Mouse (Mus musculus) limb, embryonic 10.5 days (tissue): ENCODE measurements around the gene Zic2. TPM values are rescaled to one million over a fixed set of nuclear protein-coding genes. Genes with fewer than 3 reads are reported as not detected.
"Not testable (repeated sequence)": the region's sequence is repeated elsewhere in the genome, so short reads cannot be mapped to it uniquely, and the experiment has no call there.

Experiments
- DNase-seq: peaks from one replicate; pipeline ENCODE4 v3.0.0-alpha.2; 2017; ENCODE audit warnings: low spot score
- H3K27ac ChIP-seq: fragments of 300-500 bp; sonication (generic); 2 replicates; pipeline ENCODE4 v1.5.1; 2016; ENCODE audit warnings: mild to moderate bottlenecking
- H3K27me3 ChIP-seq: fragments of 300-500 bp; sonication (generic); 2 replicates; pipeline ENCODE4 v1.6.1; 2016; ENCODE audit warnings: low read depth, mild to moderate bottlenecking; ENCODE audit not compliant: poor library complexity, severe bottlenecking
- H3K36me3 ChIP-seq: fragments of 300-500 bp; sonication (generic); 2 replicates; pipeline ENCODE4 v1.6.1; 2016; ENCODE audit warnings: mild to moderate bottlenecking, moderate library complexity
- H3K4me1 ChIP-seq: fragments of 300-500 bp; sonication (generic); 2 replicates; pipeline ENCODE4 v1.6.1; 2016
- H3K4me3 ChIP-seq: fragments of 300-500 bp; sonication (generic); 2 replicates; pipeline ENCODE4 v1.5.1; 2016; ENCODE audit warnings: mild to moderate bottlenecking, moderate library complexity
- H3K9me3 ChIP-seq: fragments of 300-500 bp; sonication (generic); replicated peaks from 2 replicates; pipeline ENCODE4 v1.6.1; 2016; ENCODE audit warnings: mild to moderate bottlenecking
- WGBS: fragments of 180-500 bp; shearing (Covaris S2); methylation state at CpG from one replicate; pipeline ENCODE4 v1.1.7; 2016; 5-methylcytosine and 5-hydroxymethylcytosine counted together
- polyA plus RNA-seq: library from polyadenylated mRNA; unstranded; fragments of >200 nt; fragmentation: Nextera tagmentation; extraction: Ambion mirVana; gene quantifications from 2 replicates; pipeline ENCODE4 v1.2.1, GENCODE M21; 2016

Zic2 gene
- polyA plus RNA-seq, 1 experiment from 2014 or later = 5.0 TPM

- Histone ChIP-seq H3K4me1 (peaks cover 53% of the 10 kb centered on the region), H3K27ac (peak overlapping the region; percentile 85), H3K9me3 (no peaks in the 10 kb centered on the region), H3K4me3 (peak overlapping the region; percentile 40), H3K27me3 (peaks cover 44% of the 10 kb centered on the region), H3K36me3 (no peaks in the 10 kb centered on the region)
- DNase-seq = peak; percentile 85
- WGBS = 4% methylated on average over 32 of the region's 32 CpGs
Measured at GRCm38 (mm10) chr14:122453388-122453995, 21.7 kb upstream of the Zic2 start.

GRCm38 (mm10) chr14:122453996-122454738 is 21.1 kb upstream of the Zic2 start:
- DNase-seq = peak; percentile 40
- H3K4me3 ChIP-seq = peak overlapping the region; percentile 40
- WGBS = 13% methylated on average over 12 of the region's 12 CpGs
- peaks cover 38% of the 10 kb centered on the region for H3K27me3 ChIP-seq
- H3K36me3 ChIP-seq = peaks cover 3% of the 10 kb centered on the region
- peak overlapping the region; percentile 85 for H3K27ac ChIP-seq
- H3K9me3 ChIP-seq = no peaks in the 10 kb centered on the region
- peaks cover 53% of the 10 kb centered on the region for H3K4me1 ChIP-seq

- Histone ChIP-seq H3K9me3 (no peaks in the 10 kb centered on the region), H3K36me3 (peaks cover 9% of the 10 kb centered on the region), H3K4me1 (peaks cover 50% of the 10 kb centered on the region), H3K27me3 (peaks cover 30% of the 10 kb centered on the region), H3K27ac (no peak overlapping the region), H3K4me3 (no peak overlapping the region)
- no peak for DNase-seq
- WGBS = 71% methylated on average over 10 of the region's 10 CpGs
Measured at GRCm38 (mm10) chr14:122454901-122455561, 20.2 kb upstream of the Zic2 start.

- 66% methylated on average over 4 of the region's 4 CpGs for WGBS
- Histone ChIP-seq H3K4me3 (no peak overlapping the region), H3K4me1 (peaks cover 49% of the 10 kb centered on the region), H3K36me3 (peaks cover 9% of the 10 kb centered on the region), H3K9me3 (no peaks in the 10 kb centered on the region), H3K27me3 (peaks cover 24% of the 10 kb centered on the region), H3K27ac (no peak overlapping the region)
- no peak for DNase-seq
Measured at GRCm38 (mm10) chr14:122455562-122455958, 19.7 kb upstream of the Zic2 start.

GRCm38 (mm10) chr14:122459332-122459731 is 15.9 kb upstream of the Zic2 start:
- not testable (repeated sequence) for H3K4me3 ChIP-seq, H3K36me3 ChIP-seq, H3K27ac ChIP-seq, DNase-seq, H3K9me3 ChIP-seq
- WGBS = 92% methylated on average over 12 of the region's 12 CpGs
- Histone ChIP-seq H3K27me3 (peaks cover 20% of the 10 kb centered on the region), H3K4me1 (peaks cover 39% of the 10 kb centered on the region)

GRCm38 (mm10) chr14:122459776-122460175 is 15.5 kb upstream of the Zic2 start:
- 100% methylated on average over 1 of the region's 1 CpGs for WGBS
- H3K4me3 ChIP-seq = 0 out of 2 replicates have a peak overlapping the region, but pooled peaks have one; percentile 21

GRCm38 (mm10) chr14:122460226-122460625 is 15.0 kb upstream of the Zic2 start:
- 43% methylated on average over 5 of the region's 5 CpGs for WGBS
- peaks cover 43% of the 10 kb centered on the region for H3K4me1 ChIP-seq

More at GRCm38 (mm10) chr14:122459776-122460175, 15.5 kb upstream of the Zic2 start:
- H3K27ac ChIP-seq = no peak overlapping the region
- H3K4me1 ChIP-seq = peaks cover 41% of the 10 kb centered on the region
- peaks cover 9% of the 10 kb centered on the region for H3K36me3 ChIP-seq
- no peak for DNase-seq
- H3K27me3 ChIP-seq = peaks cover 25% of the 10 kb centered on the region
- no peaks in the 10 kb centered on the region for H3K9me3 ChIP-seq

GRCm38 (mm10) chr14:122461500-122461899 is 13.7 kb upstream of the Zic2 start:
- peaks cover 42% of the 10 kb centered on the region for H3K27me3 ChIP-seq
- WGBS = 24% methylated on average over 3 of the region's 3 CpGs
- H3K9me3 ChIP-seq = no peaks in the 10 kb centered on the region
- H3K4me1 ChIP-seq = peaks cover 50% of the 10 kb centered on the region
- H3K36me3 ChIP-seq = peaks cover 9% of the 10 kb centered on the region
- no peak for DNase-seq
- peak overlapping the region; percentile 98 for H3K27ac ChIP-seq
- peak overlapping the region; percentile 85 for H3K4me3 ChIP-seq

More at GRCm38 (mm10) chr14:122460226-122460625, 15.0 kb upstream of the Zic2 start:
- no peaks in the 10 kb centered on the region for H3K9me3 ChIP-seq
- peaks cover 29% of the 10 kb centered on the region for H3K27me3 ChIP-seq
- no peak for DNase-seq
- peaks cover 9% of the 10 kb centered on the region for H3K36me3 ChIP-seq
- H3K4me3 ChIP-seq = peak overlapping the region; percentile 21; the same call in 1 of the 2 replicates
- no peak overlapping the region for H3K27ac ChIP-seq

- DNase-seq = peak; percentile 47
- Histone ChIP-seq H3K36me3 (peaks cover 9% of the 10 kb centered on the region), H3K27ac (peak overlapping the region; percentile 98), H3K27me3 (peaks cover 47% of the 10 kb centered on the region), H3K9me3 (no peaks in the 10 kb centered on the region), H3K4me1 (peaks cover 51% of the 10 kb centered on the region), H3K4me3 (peak overlapping the region; percentile 85)
- WGBS = 18% methylated on average over 9 of the region's 9 CpGs
Measured at GRCm38 (mm10) chr14:122461966-122462365, 13.3 kb upstream of the Zic2 start.

- DNase-seq = peak; percentile 60
- Histone ChIP-seq H3K27ac (peak overlapping the region; percentile 98), H3K9me3 (no peaks in the 10 kb centered on the region), H3K4me1 (peaks cover 58% of the 10 kb centered on the region), H3K36me3 (peaks cover 9% of the 10 kb centered on the region), H3K27me3 (peaks cover 54% of the 10 kb centered on the region), H3K4me3 (peak overlapping the region; percentile 85)
- WGBS = 3% methylated on average over 17 of the region's 17 CpGs
Measured at GRCm38 (mm10) chr14:122462689-122463079, 12.6 kb upstream of the Zic2 start.

- H3K27me3 ChIP-seq = peaks cover 59% of the 10 kb centered on the region
- peak overlapping the region; percentile 98 for H3K27ac ChIP-seq
- DNase-seq = peak; percentile 65
- peak overlapping the region; percentile 85 for H3K4me3 ChIP-seq
- peaks cover 62% of the 10 kb centered on the region for H3K4me1 ChIP-seq
- under 1% methylated on average over 40 of the region's 40 CpGs for WGBS
- no peaks in the 10 kb centered on the region for H3K9me3 ChIP-seq
- H3K36me3 ChIP-seq = peaks cover 9% of the 10 kb centered on the region
Measured at GRCm38 (mm10) chr14:122463080-122463691, 12.0 kb upstream of the Zic2 start.

GRCm38 (mm10) chr14:122463734-122464341 is 11.4 kb upstream of the Zic2 start:
- peak overlapping the region; percentile 85 for H3K4me3 ChIP-seq
- H3K9me3 ChIP-seq, H3K36me3 ChIP-seq: not testable (repeated sequence)
- under 1% methylated on average over 54 of the region's 58 CpGs for WGBS
- H3K27ac ChIP-seq = peak overlapping the region; percentile 98
- peaks cover 66% of the 10 kb centered on the region for H3K27me3 ChIP-seq
- peak; percentile 78 for DNase-seq
- H3K4me1 ChIP-seq = peaks cover 69% of the 10 kb centered on the region
